Mouse (Mus musculus) CH12.LX (cell line): ENCODE data around the gene Cd93. TPM values are rescaled to one million over a fixed set of nuclear protein-coding genes. Genes with fewer than 3 reads are reported as not detected.

Source experiments
- DNase-seq: peaks from one replicate; pipeline ENCODE4 v3.0.0-alpha.2; 2013; ENCODE audit errors: extremely low read depth
- H3K27ac ChIP-seq: 2 replicates; pipeline ENCODE4 v1.5.1; 2012; ENCODE audit warnings: low read depth, mild to moderate bottlenecking, control low read depth, moderate library complexity; ENCODE audit not compliant: insufficient read depth
- H3K27me3 ChIP-seq: replicated peaks from 2 replicates; pipeline ENCODE3; 2012; ENCODE audit warnings: inconsistent platforms
- H3K36me3 ChIP-seq, 2 experiments: replicated peaks in 1 of 2; 2 replicates each; pipeline versions ENCODE3 to v1.6.1; 2012; ENCODE audit warnings: inconsistent platforms in 1 of 2, low read length in 1 of 2, mild to moderate bottlenecking in 1 of 2, mixed read lengths in 1 of 2, moderate library complexity in 1 of 2; ENCODE audit not compliant: control insufficient read depth in 1 of 2, insufficient read depth in 1 of 2
- H3K4me1 ChIP-seq, 2 experiments: 2 replicates each; pipeline ENCODE4 v1.6.1; 2012; ENCODE audit warnings: inconsistent platforms in 1 of 2, moderate library complexity in 1 of 2; ENCODE audit not compliant: insufficient read depth in 2 of 2, control insufficient read depth in 1 of 2
- H3K4me2 ChIP-seq: 2 replicates; pipeline ENCODE4 v1.6.1; 2012; ENCODE audit warnings: low read depth, mild to moderate bottlenecking, control low read depth; ENCODE audit not compliant: poor library complexity, insufficient read depth, severe bottlenecking
- H3K4me3 ChIP-seq, 3 experiments: fragments of 150-350 bp in 1 of 3; sonication (generic) in 1 of 3; replicated peaks in 1 of 3; 2 replicates each; pipeline versions ENCODE3 to v1.5.1; 2011 to 2012; ENCODE audit warnings: low read depth in 2 of 3, low read length in 2 of 3, mild to moderate bottlenecking in 2 of 3, moderate library complexity in 2 of 3, control low read depth in 1 of 3, improper control_type of control experiment in 1 of 3, inconsistent platforms in 1 of 3, mixed read lengths in 1 of 3; ENCODE audit not compliant: poor library complexity in 1 of 3
- H3K79me2 ChIP-seq: replicated peaks from 2 replicates; pipeline ENCODE4 v1.6.1; 2012; ENCODE audit warnings: mild to moderate bottlenecking, moderate library complexity; ENCODE audit not compliant: control insufficient read depth, poor library complexity, insufficient read depth, severe bottlenecking; ENCODE audit errors: extremely low read depth
- H3K9ac ChIP-seq: 2 replicates; pipeline ENCODE4 v1.6.1; 2012; ENCODE audit warnings: low read depth, mild to moderate bottlenecking, control low read depth, moderate library complexity; ENCODE audit not compliant: insufficient read depth
- H3K9me3 ChIP-seq: replicated peaks from 2 replicates; pipeline ENCODE3; 2012; ENCODE audit warnings: low read length, inconsistent platforms, mixed read lengths
- BHLHE40 ChIP-seq: IDR thresholded peaks from 2 replicates; pipeline ENCODE4 v1.6.1; 2011; ENCODE audit warnings: mild to moderate bottlenecking, low read depth, low read length, improper control_type of control experiment
- TCF12 ChIP-seq: IDR thresholded peaks from 2 replicates; pipeline ENCODE4 v1.6.1; 2014; ENCODE audit warnings: low read depth, mild to moderate bottlenecking, inconsistent platforms, low read length, improper control_type of control experiment
- USF1 ChIP-seq: IDR thresholded peaks from 2 replicates; pipeline ENCODE4 v1.6.1; 2014; ENCODE audit warnings: low read depth, mild to moderate bottlenecking, inconsistent platforms, low read length, improper control_type of control experiment
- dilution Hi-C: fragments of 300-500 bp; cut with MboI; formaldehyde crosslinking; loops from 2 replicates; pipeline ENCODE4 v1.14.3; 2020; ENCODE audit warnings: low sequenced_read_pairs; ENCODE audit not compliant: extremely low pct_unique_long_range_greater_than_20kb, extremely low pct_ligation_motif_present
- in situ Hi-C: fragments of 300-500 bp; cut with MboI; formaldehyde crosslinking; loops from 3 replicates; pipeline ENCODE4 v1.14.3; 2019; ENCODE audit warnings: low sequenced_read_pairs, low pct_ligation_motif_present, low pct_unique_long_range_greater_than_20kb, mixed read lengths
- polyA plus RNA-seq: library from polyadenylated mRNA; unstranded; fragments of >175 nt; gene quantifications from 2 replicates; pipeline ENCODE4 v1.2.1, GENCODE M21; 2012; ENCODE audit warnings: low read depth; ENCODE audit not compliant: insufficient read length
- total RNA-seq, 2 experiments: library from RNA; depleted of rRNA; stranded (reverse); fragments of 300-350 nt in 1 of 2; fragments of >200 nt in 1 of 2; gene quantifications; 2 replicates each; pipeline ENCODE4 v1.2.3; 2012 to 2014

Gene Cd93
- total and polyA plus RNA-seq, 3 experiments = 0.04 to 0.08 (median 0.07) TPM

DNA sequence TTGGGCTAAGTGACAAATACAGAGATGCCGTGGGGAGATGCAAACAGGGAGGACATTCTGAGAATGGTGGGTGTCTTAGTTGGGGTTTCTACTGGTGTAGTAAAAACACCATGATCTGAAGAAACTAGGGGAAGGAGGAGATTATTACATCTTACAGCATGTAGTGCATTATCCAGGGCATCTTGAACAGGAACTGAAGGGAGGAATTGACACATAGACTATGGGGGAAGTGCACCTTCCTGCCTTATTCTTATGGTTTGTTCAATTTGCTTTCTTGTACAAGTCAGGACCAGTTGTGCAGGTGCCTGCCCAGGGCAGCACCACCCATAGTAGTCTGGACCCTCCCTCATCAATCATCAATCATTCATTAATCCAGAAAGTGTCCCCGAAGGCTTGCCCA is 56.4 kb downstream of the Cd93 start:
- no peaks in the 10 kb centered on the region for H3K4me1 ChIP-seq
- TF ChIP-seq TCF12 (no peak), USF1 (no peak), BHLHE40 (no peak)
- TF ChIP-seq, all 38 proteins: peak for 0
- Histone ChIP-seq H3K9me3 (no peaks in the 10 kb centered on the region), H3K9ac (no peak overlapping the region), H3K36me3 (no peaks in the 10 kb centered on the region), H3K27me3 (no peaks in the 10 kb centered on the region), H3K27ac (no peak overlapping the region), H3K4me3 (no peak overlapping the region), H3K4me2 (no peak overlapping the region), H3K79me2 (no peaks in the 10 kb centered on the region)
- dilution Hi-C loops (no loop called here), in situ Hi-C loops (loop anchor here (10.0 to 25.0 kb wide), 2 partner anchors 168 to 275 kb away; partner anchors contain the start of gene Nxt1)
- no peak for DNase-seq

Other genes with a start within 250 kb of the Cd93 start
- not detected in 2 replicates for gene Sstr4, start 48.2 kb downstream of the Cd93 start, total RNA-seq (2012; rRNA removed)
- not detected in 2 replicates for gene Sstr4, start 48.2 kb downstream of the Cd93 start, total RNA-seq (2014; rRNA removed)
- not detected in 2 replicates for gene Sstr4, start 48.2 kb downstream of the Cd93 start, polyA plus RNA-seq
- not detected in 2 replicates for gene Thbd, start 35.4 kb downstream of the Cd93 start, total RNA-seq (2012; rRNA removed)
- not detected in 2 replicates for gene Thbd, start 35.4 kb downstream of the Cd93 start, total RNA-seq (2014; rRNA removed)
- not detected in 2 replicates for gene Thbd, start 35.4 kb downstream of the Cd93 start, polyA plus RNA-seq
- gene Nxt1, start 229.0 kb upstream of the Cd93 start, total RNA-seq (2012; rRNA removed) = 68.2 and 84.7 TPM in 2 replicates
- 125 and 127 TPM in 2 replicates for gene Nxt1, start 229.0 kb upstream of the Cd93 start, total RNA-seq (2014; rRNA removed)
- 77.1 and 80.6 TPM in 2 replicates for gene Nxt1, start 229.0 kb upstream of the Cd93 start, polyA plus RNA-seq
- 7.3 and 9.5 TPM in 2 replicates for gene Gzf1, start 237.5 kb upstream of the Cd93 start, total RNA-seq (2012; rRNA removed)
- gene Gzf1, start 237.5 kb upstream of the Cd93 start, total RNA-seq (2014; rRNA removed) = 8.1 and 8.5 TPM in 2 replicates
- gene Gzf1, start 237.5 kb upstream of the Cd93 start, polyA plus RNA-seq = 5.5 and 5.8 TPM in 2 replicates